20 mouse cellular contexts compared by ENCODE assay signal in genomic region chr5:123355918-123356317, GRCm38 (mm10). TPM values are rescaled to one million over a fixed set of nuclear protein-coding genes. Genes with fewer than 3 reads are reported as not detected.
DNase-seq lines count a peak whose midpoint lies in the region; ATAC-seq and TF ChIP-seq lines count a peak whose summit lies in the region.
"Had no signal": no experiment of that assay in that cellular context is flagged by ENCODE, and none has a peak within 500 bp of the region (broad histone marks: within the 10 kb centered on the region; RNA-seq: fewer than 3 reads in every experiment).

No protein-coding gene starts in this region.

- H3K27me3 ChIP-seq in forebrain, postnatal 0 days (ENCODE audit: insufficient read depth, low read length) = no peaks in the 10 kb centered on the region
- H3K27me3 ChIP-seq: embryonic facial prominence, embryonic 12.5 days; heart, embryonic 15.5 days; limb, embryonic 12.5 days; midbrain, embryonic 15.5 days; neural tube, embryonic 12.5 days had no signal

- DNase-seq in urinary bladder, adult 18-20 months (ENCODE audit: low spot score in 2 of 2) = peak; percentile 47 to 76
- no peak for DNase-seq in urinary bladder, postnatal 10 days (ENCODE audit: low spot score)
- peak; percentile 84 for DNase-seq in kidney, postnatal 14 days
- DNase-seq in lung, postnatal 14 days = peak; percentile 60
- DNase-seq in urinary bladder, postnatal 36 days (ENCODE audit: low spot score in 2 of 2) = peak; percentile 75 to 80
- no peak for DNase-seq in heart, adult 8-10 months (ENCODE audit: low spot score)
- DNase-seq in forebrain, postnatal 0 days = no peak
- DNase-seq in thymus, postnatal 14 days = no peak
- DNase-seq: cerebellum, adult 9-10 months; gastrocnemius, postnatal 36 days; layer of hippocampus, adult 9-11 months; thymus, adult 2 months had no signal

- H3K27ac ChIP-seq in forebrain, postnatal 0 days (ENCODE audit: low read depth, low read length) = no peak overlapping the region
- H3K27ac ChIP-seq: embryonic facial prominence, embryonic 12.5 days; heart, embryonic 15.5 days; hindbrain, postnatal 0 days; limb, embryonic 12.5 days; macrophage; midbrain, embryonic 15.5 days; neural tube, embryonic 12.5 days had no signal

- ATAC-seq in forebrain, postnatal 0 days = no peak
- ATAC-seq: forebrain, embryonic 16.5 days; hindbrain, postnatal 0 days; midbrain, embryonic 15.5 days had no signal

- TF ChIP-seq CTCF in forebrain, postnatal 0 days (IDR thresholded peaks at IDR 0.05; ENCODE audit: low read depth) = no peak

- no peak overlapping the region for H3K4me3 ChIP-seq in forebrain, postnatal 0 days (ENCODE audit: low read depth, low read length)
- H3K4me3 ChIP-seq: embryonic facial prominence, embryonic 12.5 days; heart, embryonic 15.5 days; limb, embryonic 12.5 days; midbrain, embryonic 15.5 days; neural tube, embryonic 12.5 days had no signal

- H3K9ac ChIP-seq in forebrain, postnatal 0 days = no peak overlapping the region
- H3K9ac ChIP-seq: embryonic facial prominence, embryonic 12.5 days; heart, embryonic 15.5 days; limb, embryonic 12.5 days; midbrain, embryonic 15.5 days; neural tube, embryonic 12.5 days had no signal

- H3K9me3 ChIP-seq in forebrain, postnatal 0 days (ENCODE audit: low read length) = no peaks in the 10 kb centered on the region
- H3K9me3 ChIP-seq: embryonic facial prominence, embryonic 12.5 days; heart, embryonic 15.5 days; limb, embryonic 12.5 days; midbrain, embryonic 15.5 days; neural tube, embryonic 12.5 days had no signal

- no peaks in the 10 kb centered on the region for H3K4me1 ChIP-seq in forebrain, postnatal 0 days (ENCODE audit: insufficient read depth)
- H3K4me1 ChIP-seq: neural tube, embryonic 12.5 days had no signal

- 83% methylated on average over 11 of the region's 11 CpGs for WGBS in forebrain, postnatal 0 days

- H3K4me2 ChIP-seq in forebrain, postnatal 0 days (ENCODE audit: low read depth) = no peak overlapping the region
- H3K4me2 ChIP-seq: embryonic facial prominence, embryonic 12.5 days; heart, embryonic 15.5 days; limb, embryonic 12.5 days; midbrain, embryonic 15.5 days; neural tube, embryonic 12.5 days had no signal

- H3K36me3 ChIP-seq in forebrain, postnatal 0 days (ENCODE audit: insufficient read depth) = peaks cover 54% of the 10 kb centered on the region

RNA-seq across cellular contexts. Expression of gene Bcl7a, which starts 12.3 kb away (rescaled TPM):
- total RNA-seq in heart, adult 8-10 months (2022) = 10 to 100 TPM in 1 of 4 experiments, 1 to 10 TPM in 3; 8.7 to 12.5 (median 9.4) TPM
- total RNA-seq in forebrain, postnatal 0 days (2014; rRNA removed) = 47.9 and 56.0 TPM in 2 replicates
- polyA plus RNA-seq in forebrain, postnatal 0 days (2015; fragmentation: Nextera tagmentation; extraction: Ambion mirVana) = 37.2 and 38.3 TPM in 2 replicates

RNA-seq across cellular contexts. Expression of gene Mlxip, which starts 38.7 kb away (rescaled TPM):
- 10 to 100 TPM; 23.4 to 30.6 (median 27.3) TPM for total RNA-seq in heart, adult 8-10 months (2022)
- total RNA-seq in forebrain, postnatal 0 days (2014; rRNA removed) = 14.2 and 17.4 TPM in 2 replicates
- polyA plus RNA-seq in forebrain, postnatal 0 days (2015; fragmentation: Nextera tagmentation; extraction: Ambion mirVana) = 8.4 and 13.3 TPM in 2 replicates

Comparison
In these comparisons a context has a peak if more than half of its experiments do, and no peak if none do; other contexts are left out.
1. DNase-seq: peak in urinary bladder, adult 18-20 months (2 of 2), kidney, postnatal 14 days (single experiment), lung, postnatal 14 days (single experiment) and urinary bladder, postnatal 36 days (2 of 2); none in urinary bladder, postnatal 10 days (single experiment), heart, adult 8-10 months (single experiment), forebrain, postnatal 0 days (single experiment) and thymus, postnatal 14 days (single experiment).